Mouse (Mus musculus) CH12.LX (cell line): ENCODE results near the gene Pde12.

ENCODE experiments used
- CTCF ChIP-seq, 2 experiments: IDR thresholded peaks in 1 of 2; conservative IDR thresholded peaks in 1 of 2; 2 replicates each; pipeline ENCODE4 v1.5.1; 2011 to 2012; ENCODE audit warnings: low read depth in 2 of 2, low read length in 2 of 2, improper control_type of control experiment in 1 of 2, inconsistent platforms in 1 of 2, mild to moderate bottlenecking in 1 of 2, moderate library complexity in 1 of 2
- E2F4 ChIP-seq: IDR thresholded peaks from 2 replicates; pipeline ENCODE4 v1.6.1; 2011; ENCODE audit warnings: low read depth, low read length, improper control_type of control experiment; ENCODE audit not compliant: insufficient replicate concordance
- EP300 ChIP-seq: IDR thresholded peaks from 2 replicates; pipeline ENCODE4 v1.6.1; 2011; ENCODE audit warnings: low read length, improper control_type of control experiment
- IRF4 ChIP-seq: IDR thresholded peaks from 2 replicates; pipeline ENCODE4 v1.6.1; 2014; ENCODE audit warnings: low read depth, mild to moderate bottlenecking, inconsistent platforms, low read length, improper control_type of control experiment
- MAX ChIP-seq: IDR thresholded peaks from 2 replicates; pipeline ENCODE4 v1.6.1; 2011; ENCODE audit warnings: low read length, improper control_type of control experiment
- MYC ChIP-seq: IDR thresholded peaks from 2 replicates; pipeline ENCODE4 v1.6.1; 2011; ENCODE audit warnings: low read depth, mild to moderate bottlenecking, improper control_type of control experiment, low read length
- POLR2A ChIP-seq: IDR thresholded peaks from 2 replicates; pipeline ENCODE4 v1.6.1; 2011; ENCODE audit warnings: low read depth, mild to moderate bottlenecking, improper control_type of control experiment, low read length
- RAD21 ChIP-seq: IDR thresholded peaks from 2 replicates; pipeline ENCODE4 v1.6.1; 2011; ENCODE audit warnings: low read depth, mild to moderate bottlenecking, low read length, improper control_type of control experiment, moderate library complexity
- TCF12 ChIP-seq: IDR thresholded peaks from 2 replicates; pipeline ENCODE4 v1.6.1; 2014; ENCODE audit warnings: low read depth, mild to moderate bottlenecking, inconsistent platforms, low read length, improper control_type of control experiment
- ZMIZ1 ChIP-seq: IDR thresholded peaks from 2 replicates; pipeline ENCODE4 v1.6.1; 2012; ENCODE audit warnings: low read depth, mild to moderate bottlenecking, inconsistent platforms, low read length, improper control_type of control experiment

DNA sequence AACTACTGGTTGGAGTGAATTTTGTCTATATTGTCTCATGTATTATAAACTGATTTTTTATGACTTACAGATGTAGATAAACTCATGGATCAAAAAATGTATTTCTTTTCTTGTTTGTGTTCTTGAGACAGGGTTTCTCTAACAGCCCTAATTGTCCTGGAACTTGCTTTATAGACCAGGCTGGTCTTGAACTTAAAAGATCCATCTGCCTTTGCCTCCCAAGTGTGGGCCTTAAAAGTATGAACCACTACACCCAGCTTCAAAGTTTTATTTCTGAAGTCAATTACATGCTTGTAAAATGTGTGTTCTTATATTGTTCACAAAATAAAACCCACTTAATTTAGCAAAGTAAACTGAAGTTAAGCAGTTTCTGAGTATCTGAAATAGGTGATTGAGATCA, 11.5 kb downstream of the Pde12 start:
- TF ChIP-seq TCF12 (no peak), CTCF (conservative IDR thresholded peaks at IDR 0.05 in 1 of 2, IDR thresholded peaks at IDR 0.05 in 1 of 2; ENCODE audit: low read depth in 2 of 2, low read length in 2 of 2) (no peak), IRF4 (no peak), E2F4 (no peak), EP300 (no peak), POLR2A (no peak), ZMIZ1 (no peak), RAD21 (no peak), MYC (no peak), MAX (no peak)
